Mouse (Mus musculus) heart, embryonic 16.5 days (tissue): ENCODE measurements around the gene Cdhr2. TPM values are rescaled to one million over a fixed set of nuclear protein-coding genes. Genes with fewer than 3 reads are reported as not detected.

Experiments
- ATAC-seq: fragments of 200-750 bp; cut with Nextera tagmentation; replicated peaks from 2 replicates; pipeline ENCODE4 v1.8.0; 2017; ENCODE audit warnings: moderate number of reproducible peaks; ENCODE audit not compliant: insufficient read depth, low FRiP score; ENCODE audit errors: extremely low read depth
- H3K27ac ChIP-seq: fragments of 300-500 bp; sonication (generic); 2 replicates; pipeline ENCODE4 v1.5.1; 2014; ENCODE audit warnings: mild to moderate bottlenecking, low read length, control low read depth, moderate library complexity
- H3K27me3 ChIP-seq: fragments of 300-500 bp; sonication (generic); 2 replicates; pipeline ENCODE4 v1.6.1; 2014; ENCODE audit warnings: low read length, mixed read lengths; ENCODE audit not compliant: control insufficient read depth, insufficient read depth
- H3K36me3 ChIP-seq: fragments of 300-500 bp; sonication (generic); 2 replicates; pipeline ENCODE4 v1.6.1; 2014; ENCODE audit not compliant: control insufficient read depth, insufficient read depth
- H3K4me1 ChIP-seq: fragments of 300-500 bp; sonication (generic); 2 replicates; pipeline ENCODE4 v1.6.1; 2014; ENCODE audit warnings: low read length, mixed read lengths; ENCODE audit not compliant: control insufficient read depth, insufficient read depth
- H3K4me2 ChIP-seq: fragments of 300-500 bp; sonication (generic); 2 replicates; pipeline ENCODE4 v1.6.1; 2014; ENCODE audit warnings: low read depth, mild to moderate bottlenecking, control low read depth, low read length
- H3K4me3 ChIP-seq: fragments of 300-500 bp; sonication (generic); 2 replicates; pipeline ENCODE4 v1.5.1; 2014; ENCODE audit warnings: mild to moderate bottlenecking, control low read depth, low read length
- H3K9ac ChIP-seq: fragments of 300-500 bp; sonication (generic); 2 replicates; pipeline ENCODE4 v1.6.1; 2014; ENCODE audit warnings: low read length, control low read depth
- H3K9me3 ChIP-seq: fragments of 300-500 bp; sonication (generic); replicated peaks from 2 replicates; pipeline ENCODE4 v1.6.1; 2016; ENCODE audit warnings: low read length; ENCODE audit not compliant: control insufficient read depth
- WGBS: fragments of 180-500 bp; shearing (Covaris S2); extraction: QIAGEN DNeasy Blood & Tissue Kit; methylation state at CpG from one replicate; pipeline ENCODE4 v1.1.7; 2014; 5-methylcytosine and 5-hydroxymethylcytosine counted together
- polyA plus RNA-seq: library from polyadenylated mRNA; unstranded; fragments of >200 nt; fragmentation: Nextera tagmentation; extraction: Ambion mirVana; gene quantifications from 2 replicates; pipeline ENCODE4 v1.2.1, GENCODE M21; 2015

The Cdhr2 gene
- polyA plus RNA-seq, 1 experiment from 2014 or later: 0.89 TPM

- 21% methylated on average over 6 of the region's 6 CpGs for WGBS
- no peak overlapping the region for H3K9ac ChIP-seq
- H3K4me2 ChIP-seq: no peak overlapping the region
- no peak overlapping the region for H3K4me3 ChIP-seq
- peaks cover 5% of the 10 kb centered on the region for H3K4me1 ChIP-seq
- H3K9me3 ChIP-seq: no peaks in the 10 kb centered on the region
- ATAC-seq: no peak
- H3K36me3 ChIP-seq: no peaks in the 10 kb centered on the region
- H3K27me3 ChIP-seq: peaks cover 52% of the 10 kb centered on the region
- H3K27ac ChIP-seq: no peak overlapping the region
Observed at GRCm38 (mm10) chr13:54746110-54746509, 44.8 kb downstream of the Cdhr2 start.

DNA sequence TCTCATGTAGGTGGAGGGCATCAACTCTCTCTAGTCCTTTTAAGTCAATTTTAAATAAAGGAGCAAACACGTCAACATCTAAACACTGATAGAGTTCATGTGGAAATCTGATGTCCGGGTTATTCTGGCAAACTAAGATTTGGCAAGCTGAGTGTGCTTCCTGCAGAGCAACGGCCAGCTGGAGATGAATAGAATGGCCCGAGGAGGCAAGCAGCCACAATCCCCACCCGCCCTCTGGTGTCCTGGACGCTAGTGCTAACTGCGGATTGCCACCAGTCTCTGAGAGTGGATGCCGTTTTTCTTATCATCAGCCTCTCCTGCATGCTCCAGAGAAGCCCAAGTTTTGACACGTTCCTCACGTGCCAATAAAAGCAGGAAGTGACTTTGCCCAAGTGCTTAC lies 45.6 kb downstream of the Cdhr2 start:
- no peak overlapping the region for H3K9ac ChIP-seq
- no peaks in the 10 kb centered on the region for H3K36me3 ChIP-seq
- no peaks in the 10 kb centered on the region for H3K9me3 ChIP-seq
- no peak for ATAC-seq
- no peak overlapping the region for H3K4me2 ChIP-seq
- H3K4me3 ChIP-seq: no peak overlapping the region
- no peak overlapping the region for H3K27ac ChIP-seq
- WGBS: 28% methylated on average over 10 of the region's 10 CpGs
- H3K4me1 ChIP-seq: peaks cover 5% of the 10 kb centered on the region
- peaks cover 55% of the 10 kb centered on the region for H3K27me3 ChIP-seq

DNA sequence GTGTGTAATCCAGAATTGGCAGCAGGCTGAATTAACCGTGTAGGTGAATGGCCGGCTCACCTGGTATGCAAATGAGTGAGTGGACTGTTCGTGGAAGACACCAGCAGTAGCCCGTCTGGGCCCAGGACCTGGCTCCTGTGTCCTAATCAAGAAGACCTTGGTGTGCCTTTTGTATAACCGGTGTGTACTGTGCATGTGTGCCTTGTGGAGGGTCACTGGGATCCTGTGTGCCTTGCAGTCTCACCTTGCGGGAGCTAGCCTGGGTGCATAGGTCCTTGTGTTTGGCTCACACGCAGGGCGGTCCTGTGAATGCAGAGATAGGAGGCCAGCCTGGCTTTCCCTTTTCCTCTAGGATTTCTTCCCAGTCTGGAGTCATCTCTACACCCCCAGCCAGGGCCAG lies 46.9 kb downstream of the Cdhr2 start:
- 81% methylated on average over 8 of the region's 8 CpGs for WGBS
- Histone ChIP-seq H3K4me3 (no peak overlapping the region), H3K4me1 (peaks cover 5% of the 10 kb centered on the region), H3K36me3 (no peaks in the 10 kb centered on the region), H3K4me2 (no peak overlapping the region), H3K27me3 (peaks cover 58% of the 10 kb centered on the region), H3K9ac (no peak overlapping the region), H3K9me3 (no peaks in the 10 kb centered on the region), H3K27ac (no peak overlapping the region)
- ATAC-seq: no peak

DNA sequence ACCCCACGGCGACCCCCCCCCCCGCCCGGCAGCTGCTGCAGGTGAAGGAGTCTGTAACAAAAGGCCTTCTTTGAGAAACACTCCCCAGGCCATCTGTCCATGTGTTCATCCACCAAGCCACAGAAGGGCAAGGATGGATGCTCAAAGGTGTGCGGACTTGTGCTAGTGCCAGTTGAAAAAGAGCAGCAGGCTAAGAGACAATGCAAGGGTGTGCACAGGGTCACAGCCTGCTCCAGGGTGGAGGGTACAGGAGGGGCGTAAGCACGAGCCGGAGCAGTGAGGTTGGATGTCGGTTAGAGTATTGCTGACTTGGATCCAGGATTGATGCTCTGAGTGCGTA lies 47.4 kb downstream of the Cdhr2 start:
- WGBS: 51% methylated on average over 10 of the region's 10 CpGs
- Histone ChIP-seq H3K9me3 (no peaks in the 10 kb centered on the region), H3K4me2 (no peak overlapping the region), H3K27ac (no peak overlapping the region), H3K4me1 (peaks cover 5% of the 10 kb centered on the region), H3K27me3 (peaks cover 58% of the 10 kb centered on the region), H3K9ac (no peak overlapping the region), H3K36me3 (no peaks in the 10 kb centered on the region), H3K4me3 (no peak overlapping the region)
- ATAC-seq: no peak

DNA sequence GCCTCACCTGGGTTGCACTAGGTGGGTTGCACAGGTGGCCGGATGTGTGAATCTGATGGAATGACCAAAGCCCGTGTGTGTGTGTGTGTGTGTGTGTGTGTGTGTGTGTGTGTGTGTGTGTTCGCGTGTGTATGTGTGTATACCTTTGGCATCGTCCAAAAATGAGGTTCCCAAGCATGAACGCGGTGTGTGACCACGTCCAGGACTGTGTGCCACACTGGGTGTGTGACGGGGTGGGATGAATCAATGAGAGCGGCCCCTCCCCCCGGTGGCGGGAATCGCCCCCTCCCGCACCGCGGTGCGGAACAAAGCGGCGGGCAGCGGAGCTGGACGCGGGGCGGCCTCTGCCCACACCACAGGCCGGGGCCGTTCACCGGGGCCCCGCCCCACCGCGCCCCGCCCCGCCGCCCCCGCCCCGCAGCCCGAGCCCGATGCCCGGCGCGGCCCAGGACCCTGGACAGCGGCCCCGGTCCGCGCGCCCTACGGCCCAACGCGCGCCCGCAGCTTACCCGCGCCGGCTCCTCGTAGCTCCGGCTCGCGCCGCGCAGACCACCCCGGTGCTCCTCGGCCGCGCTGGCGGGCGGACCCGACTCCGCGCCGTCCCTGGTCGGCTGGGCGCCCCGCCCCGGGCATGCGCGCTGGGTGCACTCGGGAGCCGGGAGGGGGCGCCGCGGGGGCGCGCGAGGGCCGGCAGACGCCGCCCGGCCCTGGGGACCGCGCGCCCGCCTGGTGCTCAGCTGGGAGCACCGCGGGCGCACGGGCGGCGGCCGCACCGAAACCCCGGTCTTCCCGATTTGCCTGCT lies 48.0 kb downstream of the Cdhr2 start:
- Histone ChIP-seq H3K27me3 (peaks cover 55% of the 10 kb centered on the region), H3K9me3 (no peaks in the 10 kb centered on the region), H3K4me3 (peak overlapping the region; percentile 56), H3K4me2 (peak overlapping the region; percentile 84), H3K27ac (no peak overlapping the region), H3K36me3 (no peaks in the 10 kb centered on the region), H3K4me1 (peaks cover 5% of the 10 kb centered on the region), H3K9ac (no peak overlapping the region)
- 3% methylated on average over 69 of the region's 100 CpGs for WGBS
- peak; percentile 68 for ATAC-seq

- Histone ChIP-seq H3K4me3 (peak within 1 kb of the TSS; percentile 56), H3K36me3 (no peaks in the 10 kb centered on the region), H3K27me3 (peaks cover 58% of the 10 kb centered on the region), H3K4me2 (peak within 1 kb of the TSS; percentile 84), H3K4me1 (peaks cover 5% of the 10 kb centered on the region), H3K27ac (no peak within 1 kb of the TSS), H3K9me3 (no peaks in the 10 kb centered on the region), H3K9ac (no peak within 1 kb of the TSS)
- ATAC-seq: peak; percentile 41; the same call in 1 of the 2 replicates
- 2% methylated on average over 23 of the region's 29 CpGs for WGBS
Observed at GRCm38 (mm10) chr13:54749864-54750411, 48.7 kb downstream of the Cdhr2 start, which contains the start of gene Gprin1. Gprin1 (minus strand) TSS chr13:54749874.

GRCm38 (mm10) chr13:54750699-54751098 lies 49.4 kb downstream of the Cdhr2 start:
- H3K4me3 ChIP-seq: no peak overlapping the region
- no peak overlapping the region for H3K4me2 ChIP-seq
- no peaks in the 10 kb centered on the region for H3K9me3 ChIP-seq
- no peak overlapping the region for H3K27ac ChIP-seq
- peaks cover 64% of the 10 kb centered on the region for H3K27me3 ChIP-seq
- peaks cover 5% of the 10 kb centered on the region for H3K4me1 ChIP-seq
- H3K36me3 ChIP-seq: no peaks in the 10 kb centered on the region
- 3% methylated on average over 8 of the region's 8 CpGs for WGBS
- no peak for ATAC-seq
- no peak overlapping the region for H3K9ac ChIP-seq

DNA sequence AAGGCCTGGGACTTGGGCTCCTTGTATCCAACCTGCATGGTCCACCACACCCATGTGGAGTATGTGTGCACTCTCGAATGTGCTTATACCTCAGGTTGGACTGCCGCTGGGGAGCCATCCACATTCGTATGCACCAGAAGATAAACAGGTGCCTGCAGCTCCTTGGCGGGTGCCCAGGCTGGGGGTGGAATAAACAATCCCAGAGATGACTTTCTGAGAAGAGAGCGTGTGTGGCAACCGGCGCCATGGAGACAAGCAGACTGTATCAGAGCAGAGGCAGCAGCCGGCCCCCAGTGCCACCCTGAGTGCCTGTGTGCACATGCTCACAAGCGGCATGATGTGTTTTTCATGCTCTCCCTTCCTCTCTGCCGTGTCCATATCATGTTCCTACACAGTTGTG lies 51.4 kb downstream of the Cdhr2 start:
- no peak for ATAC-seq
- no peaks in the 10 kb centered on the region for H3K9me3 ChIP-seq
- H3K9ac ChIP-seq: no peak overlapping the region
- H3K36me3 ChIP-seq: no peaks in the 10 kb centered on the region
- H3K27ac ChIP-seq: no peak overlapping the region
- 51% methylated on average over 10 of the region's 10 CpGs for WGBS
- no peak overlapping the region for H3K4me3 ChIP-seq
- peaks cover 5% of the 10 kb centered on the region for H3K4me1 ChIP-seq
- H3K27me3 ChIP-seq: peaks cover 61% of the 10 kb centered on the region
- H3K4me2 ChIP-seq: no peak overlapping the region

DNA sequence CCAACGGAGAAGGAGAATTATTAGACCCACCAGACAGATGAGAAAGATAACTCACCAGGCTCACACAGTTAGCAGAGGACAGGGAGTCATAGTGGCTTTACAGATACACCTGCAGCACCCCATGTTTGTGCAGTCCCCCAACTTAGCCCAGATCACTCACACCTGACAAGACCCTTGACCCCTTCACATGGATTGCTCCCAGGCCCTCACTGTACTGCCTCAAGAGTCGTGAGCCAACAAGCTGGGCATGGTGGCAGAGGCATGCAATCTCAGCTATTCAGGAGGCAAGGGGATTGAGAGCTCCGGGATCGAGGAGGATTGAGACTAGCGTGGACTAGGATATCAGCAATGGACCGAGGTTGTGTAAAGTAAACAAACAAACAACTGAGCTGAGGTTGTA lies 52.5 kb downstream of the Cdhr2 start:
- H3K27me3 ChIP-seq: peaks cover 54% of the 10 kb centered on the region
- no peak overlapping the region for H3K9ac ChIP-seq
- no peaks in the 10 kb centered on the region for H3K9me3 ChIP-seq
- H3K4me1 ChIP-seq: peaks cover 6% of the 10 kb centered on the region
- 51% methylated on average over 6 of the region's 6 CpGs for WGBS
- no peak overlapping the region for H3K4me2 ChIP-seq
- no peak for ATAC-seq
- no peak overlapping the region for H3K4me3 ChIP-seq
- no peak overlapping the region for H3K27ac ChIP-seq
- H3K36me3 ChIP-seq: no peaks in the 10 kb centered on the region
